Mouse (Mus musculus) c-Kit-negative CD71-positive TER-119-positive erythroid progenitor cells, embryonic 14.5 days (primary cell): ENCODE results near the gene 1700029H14Rik.

ENCODE experiments used
- DNase-seq: peaks from one replicate; pipeline ENCODE4 v3.0.0-alpha.2; 2013; ENCODE audit warnings: low read depth, low spot score

1700029H14Rik gene

DNA sequence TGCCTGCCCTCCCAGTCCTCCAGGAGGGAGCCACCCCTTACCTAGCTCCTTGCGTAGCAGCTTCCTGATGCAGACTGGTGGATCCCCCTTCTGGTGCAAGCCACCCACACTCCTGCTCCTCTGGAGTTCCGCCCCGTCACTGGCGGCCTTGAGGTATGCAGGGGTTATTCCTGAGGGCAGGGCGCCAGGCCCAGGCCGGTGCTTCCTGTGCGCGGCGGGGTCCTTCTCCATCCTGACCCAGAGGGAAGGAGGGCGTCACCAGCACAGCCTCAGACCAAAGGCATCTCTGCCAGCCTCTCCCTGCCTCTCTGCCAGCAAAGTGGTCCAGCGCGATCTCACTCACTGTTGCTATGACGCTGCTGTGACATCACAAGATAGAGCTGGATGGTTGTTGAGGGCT, at the start of gene 1700029H14Rik:
Gene 1700029H14Rik (minus strand): TSS at position 344 of the 400 bp plus-strand sequence.
- DNase-seq = no peak

DNA sequence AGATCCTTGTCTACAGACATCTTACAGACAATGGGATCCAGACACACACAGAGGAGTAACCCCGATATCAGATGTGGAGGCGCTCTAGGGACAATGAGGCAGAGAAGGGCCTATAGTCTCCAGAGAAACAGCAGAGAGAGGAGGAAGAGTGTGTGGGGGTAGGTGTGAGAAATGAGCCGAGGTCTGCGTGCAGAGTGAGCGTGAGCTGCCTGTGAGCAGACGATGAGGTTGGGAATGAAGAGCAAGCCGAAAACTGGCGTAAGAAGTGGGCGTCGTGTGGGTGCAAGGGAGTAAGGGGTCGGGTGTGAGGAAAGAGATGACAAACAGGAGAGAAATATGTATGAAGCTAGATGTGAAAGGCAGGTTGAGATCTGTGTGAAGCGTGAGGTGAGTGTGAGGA, 49.4 kb upstream of the 1700029H14Rik start:
- no peak for DNase-seq

DNA sequence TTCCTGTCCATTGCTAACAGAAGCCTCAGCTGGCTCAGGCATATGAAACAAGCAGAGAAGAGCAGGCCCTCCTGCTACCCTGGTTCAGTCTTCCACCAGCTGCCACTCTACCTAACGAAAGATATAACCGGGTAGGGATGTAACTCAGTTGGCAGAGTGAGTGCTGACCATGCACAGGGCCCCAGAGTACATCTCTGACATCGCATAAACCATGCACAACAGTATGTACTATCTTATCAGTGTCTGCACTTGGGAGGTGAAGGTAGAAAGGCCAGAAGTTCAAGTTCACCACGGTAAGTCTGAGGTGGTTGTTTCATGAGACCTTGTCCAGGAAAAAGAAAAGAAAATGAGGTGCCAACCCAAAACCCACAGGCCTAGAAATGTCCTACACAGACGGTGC, 47.7 kb upstream of the 1700029H14Rik start:
- no peak for DNase-seq

DNA sequence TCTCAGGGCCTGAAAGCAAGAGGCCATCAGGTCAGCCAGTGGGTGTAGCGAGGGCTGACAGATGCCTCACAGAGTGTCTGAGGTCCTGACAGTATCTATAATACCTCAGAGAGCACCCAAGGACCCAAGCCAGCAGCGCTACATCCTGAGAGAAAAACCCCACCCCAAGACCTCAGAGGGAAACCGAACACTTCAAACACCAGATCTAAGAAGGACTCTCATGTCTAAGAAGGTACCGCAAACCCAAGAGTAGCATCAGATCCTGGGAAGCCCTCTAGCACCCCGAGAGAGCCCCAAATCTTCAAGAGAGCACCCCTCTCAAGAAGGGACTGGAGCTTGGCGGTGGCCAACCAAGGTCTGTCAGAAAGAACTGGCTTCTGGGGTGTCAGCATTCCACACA, 46.7 kb upstream of the 1700029H14Rik start:
- no peak for DNase-seq

DNA sequence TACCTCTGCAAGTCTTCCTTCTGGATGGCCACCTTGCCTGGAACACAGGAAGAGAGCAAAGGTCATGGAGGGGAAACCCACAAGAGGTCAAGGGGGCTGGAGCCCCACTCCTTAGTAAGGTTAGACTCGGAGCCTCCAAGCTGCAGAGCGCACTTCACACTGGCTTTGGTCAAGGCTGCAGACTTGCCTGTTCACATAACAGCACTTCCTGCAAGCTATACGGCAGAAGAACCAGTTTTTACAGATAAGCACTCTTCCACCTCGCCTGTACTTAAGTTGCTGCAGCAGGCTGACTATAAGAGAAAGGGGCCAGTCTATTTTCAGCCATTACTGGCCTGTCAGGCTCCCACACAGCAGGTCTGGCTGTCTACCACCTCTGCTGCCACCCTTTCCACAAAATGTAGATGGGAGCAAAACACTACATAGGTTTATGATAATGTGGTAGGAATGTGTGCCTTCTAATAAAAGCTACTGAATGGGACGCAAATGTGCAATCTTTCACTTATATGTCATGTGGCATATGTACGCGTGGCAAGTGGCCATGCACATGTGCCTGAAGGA, 43.7 kb upstream of the 1700029H14Rik start:
- no peak for DNase-seq

DNA sequence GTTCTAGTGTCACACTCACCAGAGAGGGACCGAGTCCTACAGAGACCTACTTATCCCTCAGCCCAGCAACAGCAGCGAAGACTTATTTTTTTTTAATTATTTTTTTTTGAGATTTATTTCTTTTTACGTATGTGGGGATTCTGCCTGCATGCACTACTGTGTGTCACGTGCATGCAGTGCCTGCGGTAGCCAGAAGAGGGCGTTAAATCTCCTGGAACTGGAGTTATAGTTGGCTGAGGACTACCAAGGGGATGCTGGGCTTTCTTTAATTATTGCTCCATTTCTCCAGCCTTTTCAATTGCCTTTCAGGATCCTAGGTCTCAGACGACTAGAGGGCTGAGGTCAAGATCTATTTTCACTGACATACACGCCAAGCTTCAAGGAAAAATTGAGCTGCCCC, 40.4 kb upstream of the 1700029H14Rik start:
- no peak for DNase-seq

DNA sequence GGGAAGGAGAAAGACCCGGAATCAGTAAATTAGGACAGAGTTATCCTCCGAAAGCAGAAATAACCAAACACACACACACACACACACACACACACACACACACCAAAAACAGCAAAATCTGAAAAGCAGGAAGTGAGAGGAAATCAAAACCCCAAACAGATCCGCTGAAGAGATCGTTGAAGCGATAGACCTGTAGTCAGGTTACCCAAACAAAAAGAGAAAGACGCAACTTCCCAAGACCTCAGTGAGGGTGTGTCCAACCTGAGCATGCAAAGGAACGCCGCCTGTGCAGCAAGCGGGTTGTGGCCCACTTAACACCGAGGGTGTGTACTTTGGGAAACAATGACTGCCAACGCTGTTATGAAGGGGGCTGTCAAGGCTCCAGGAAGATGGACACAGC, 38.9 kb upstream of the 1700029H14Rik start:
- DNase-seq = no peak

DNA sequence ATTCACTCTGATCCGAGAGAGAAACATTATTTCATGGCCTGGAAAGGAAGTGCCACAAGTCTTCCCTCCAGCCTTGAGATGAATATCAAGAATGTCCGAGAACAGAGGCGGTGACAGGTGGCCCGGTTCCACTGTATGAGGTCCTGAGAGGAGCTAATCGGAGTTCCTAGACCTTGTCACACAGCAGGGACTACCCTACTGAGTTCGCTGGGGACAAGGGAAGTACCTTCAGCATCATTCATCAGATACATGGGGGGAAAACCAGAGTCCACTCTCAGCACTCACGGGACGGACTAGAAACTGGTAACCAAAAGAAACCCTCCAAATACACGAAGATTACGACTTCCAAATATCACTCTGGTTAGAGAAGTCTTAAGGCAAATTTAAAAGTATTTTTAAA, 38.5 kb upstream of the 1700029H14Rik start:
- no peak for DNase-seq

DNA sequence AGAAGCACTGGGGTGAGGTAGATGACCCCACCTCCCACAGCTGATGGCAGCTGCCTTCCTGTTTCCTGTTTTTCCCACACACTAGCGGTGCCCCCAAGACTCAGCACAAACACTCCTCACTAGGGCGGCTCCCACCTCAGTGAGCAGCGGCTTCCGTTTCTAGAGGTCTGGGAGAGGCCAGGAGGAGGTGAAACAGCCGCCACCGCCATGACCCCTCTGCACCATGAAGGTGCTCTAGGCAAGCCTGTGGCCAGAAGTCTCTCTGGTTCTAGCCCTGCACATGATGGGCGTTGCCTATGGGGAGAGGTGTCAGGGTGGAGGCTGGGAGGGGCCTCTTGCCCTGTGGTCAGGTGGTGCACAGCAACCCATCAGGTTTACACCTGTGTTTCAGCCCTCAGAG, 37.9 kb upstream of the 1700029H14Rik start:
- no peak for DNase-seq

DNA sequence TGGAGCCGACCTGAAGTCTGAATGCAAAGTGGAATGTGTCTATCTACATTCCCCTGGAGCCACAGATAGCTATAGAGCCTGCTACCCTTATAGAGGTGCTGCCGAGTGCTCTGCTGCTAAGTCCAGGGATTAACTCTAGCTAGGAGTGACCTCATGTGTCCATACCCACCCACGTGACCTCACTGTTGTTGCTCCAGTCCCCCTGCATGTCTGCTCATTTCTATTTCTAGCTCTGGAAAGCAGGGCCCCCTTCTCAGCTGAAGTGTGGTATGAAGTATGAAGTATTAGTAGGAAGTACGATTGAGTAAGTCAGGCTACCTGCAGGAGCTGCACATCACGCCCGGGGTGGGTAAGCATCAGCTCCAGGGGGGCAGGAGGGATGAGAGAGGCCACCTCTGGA, 35.5 kb upstream of the 1700029H14Rik start:
- no peak for DNase-seq

DNA sequence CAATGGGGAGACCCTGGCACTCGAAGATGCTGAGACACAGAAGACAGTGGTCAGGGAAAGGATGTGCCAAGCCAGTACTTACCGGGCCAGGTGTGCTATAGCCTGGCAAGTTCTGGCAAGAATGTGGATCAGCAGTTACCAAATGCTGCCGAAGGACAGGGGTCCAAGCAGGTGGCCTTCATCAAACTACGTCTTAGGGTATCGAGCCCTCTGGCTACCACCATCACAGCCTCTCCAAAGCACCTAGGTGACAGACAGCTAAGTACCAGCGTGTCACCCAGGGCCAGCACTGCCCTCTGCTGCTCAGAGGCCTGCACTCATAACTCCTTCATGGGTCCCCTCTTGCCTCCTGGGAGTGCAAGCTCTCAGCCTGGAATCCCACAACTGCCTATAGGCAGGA, 33.6 kb upstream of the 1700029H14Rik start:
- no peak for DNase-seq

DNA sequence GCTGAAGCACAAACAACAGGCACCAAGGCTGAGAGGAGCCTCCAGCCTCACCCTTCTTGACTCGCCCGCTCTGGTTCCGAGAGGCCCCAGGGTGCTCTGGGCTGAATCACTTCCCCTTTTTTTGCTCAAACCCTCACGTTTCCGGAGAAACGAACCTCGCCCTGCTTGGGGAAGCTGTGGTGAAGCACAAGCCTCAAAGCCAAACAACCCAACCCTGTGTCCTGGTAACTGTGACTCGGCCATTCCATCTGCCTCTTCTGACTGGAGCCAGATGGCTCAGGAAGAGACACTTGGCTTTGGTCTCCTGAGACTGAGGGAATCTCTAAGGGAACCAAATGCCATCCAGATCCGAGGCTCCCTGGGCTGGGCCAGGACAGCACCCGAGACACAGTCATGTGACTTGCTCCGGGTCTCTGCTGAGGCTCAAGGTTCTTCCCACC, 32.6 kb upstream of the 1700029H14Rik start:
- DNase-seq = no peak

DNA sequence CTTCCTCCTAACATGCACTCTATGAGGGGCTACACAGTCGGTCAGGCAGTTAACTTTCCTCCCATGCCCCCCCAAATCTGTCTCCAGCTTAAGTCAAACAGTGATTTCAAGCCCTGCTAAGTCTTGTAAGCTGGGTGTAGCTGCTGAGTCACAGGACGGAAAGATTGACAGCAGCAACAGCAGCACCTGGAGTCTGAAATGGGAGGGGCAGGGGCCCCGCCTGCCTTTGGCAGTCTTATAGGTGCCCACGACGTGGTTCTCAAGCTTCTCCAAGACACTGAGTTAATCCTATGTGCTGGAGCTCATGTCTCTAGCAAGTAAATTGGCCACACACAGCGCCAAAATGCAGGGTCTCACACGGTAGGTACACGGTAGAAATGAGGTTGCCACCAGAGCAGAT, 31.1 kb upstream of the 1700029H14Rik start:
- DNase-seq = no peak

DNA sequence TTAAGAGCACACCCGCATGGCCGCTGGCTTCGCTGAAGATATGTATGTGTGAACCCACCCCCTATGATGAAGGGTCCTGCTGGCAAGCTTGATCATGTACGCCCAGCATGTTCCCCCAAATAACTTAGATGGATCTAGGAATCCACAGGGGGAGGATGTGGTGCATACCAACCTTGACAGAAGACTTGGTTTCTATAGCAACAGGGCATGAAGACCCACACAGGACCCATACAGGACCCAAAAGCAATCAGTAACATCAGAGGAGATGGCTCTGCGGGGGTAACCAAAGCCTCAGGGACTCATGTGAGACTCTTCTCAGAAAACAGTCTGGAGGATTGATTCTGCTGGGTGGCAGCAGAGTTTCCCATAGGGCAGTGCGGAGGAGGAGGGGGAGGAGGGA, 29.0 kb upstream of the 1700029H14Rik start:
- no peak for DNase-seq

DNA sequence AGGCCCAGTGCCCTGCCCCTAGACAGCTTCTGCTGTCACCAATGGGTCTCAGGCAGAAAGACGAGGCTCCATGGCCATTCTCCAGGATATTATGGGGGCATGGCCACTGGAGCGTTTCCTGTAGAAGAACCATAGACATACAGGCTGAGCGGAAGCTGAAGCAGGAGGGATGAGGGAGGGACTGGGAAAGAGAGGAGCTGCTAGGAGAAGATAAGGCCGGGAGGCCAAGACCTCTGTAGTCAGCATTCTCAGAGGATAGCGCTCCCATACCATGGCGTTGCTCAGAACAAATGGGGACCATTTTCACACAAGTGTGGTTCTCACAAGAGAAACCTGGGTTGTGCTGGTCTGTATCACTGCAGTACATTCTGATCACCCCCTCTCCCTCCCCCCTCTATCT, 26.8 kb upstream of the 1700029H14Rik start:
- DNase-seq = no peak

DNA sequence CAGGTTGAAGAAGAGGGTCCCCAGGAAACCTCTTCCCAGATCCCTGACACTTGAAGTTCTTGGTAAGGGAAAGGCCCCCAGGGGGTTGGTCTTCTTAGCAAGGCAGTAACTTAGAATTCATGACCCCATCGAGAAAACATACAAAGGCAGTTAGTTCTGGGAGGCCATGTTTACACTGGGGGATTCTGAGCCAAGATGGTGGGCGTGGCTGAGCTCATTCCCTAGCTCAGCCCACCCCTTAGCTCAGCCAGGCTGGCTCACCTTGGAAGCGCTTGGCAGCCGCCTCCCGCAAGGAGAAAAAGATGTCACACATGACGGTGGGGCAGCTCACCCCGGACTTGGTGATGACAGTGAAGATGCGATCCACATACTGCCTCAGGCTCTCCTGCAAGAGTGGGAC, 22.4 kb upstream of the 1700029H14Rik start:
- no peak for DNase-seq

DNA sequence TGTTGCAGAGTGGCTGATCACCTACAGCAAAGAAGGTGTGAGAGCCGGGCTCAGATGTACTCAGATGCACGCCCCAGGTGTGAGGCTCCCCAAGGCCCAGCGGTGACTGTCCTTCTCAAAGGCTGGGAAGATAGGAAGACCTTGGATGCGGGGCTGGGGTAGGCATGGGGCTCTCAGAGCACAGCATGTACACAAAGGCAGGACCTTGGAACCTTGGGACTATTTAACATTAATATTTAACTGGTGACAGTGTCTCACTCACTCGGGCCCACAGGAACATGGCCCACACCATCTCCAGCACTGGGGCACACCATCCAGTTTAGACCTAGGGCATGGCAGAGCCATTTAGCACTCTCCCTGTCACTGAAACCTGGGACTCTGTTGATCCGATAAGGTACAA, 15.6 kb upstream of the 1700029H14Rik start:
- DNase-seq = no peak

DNA sequence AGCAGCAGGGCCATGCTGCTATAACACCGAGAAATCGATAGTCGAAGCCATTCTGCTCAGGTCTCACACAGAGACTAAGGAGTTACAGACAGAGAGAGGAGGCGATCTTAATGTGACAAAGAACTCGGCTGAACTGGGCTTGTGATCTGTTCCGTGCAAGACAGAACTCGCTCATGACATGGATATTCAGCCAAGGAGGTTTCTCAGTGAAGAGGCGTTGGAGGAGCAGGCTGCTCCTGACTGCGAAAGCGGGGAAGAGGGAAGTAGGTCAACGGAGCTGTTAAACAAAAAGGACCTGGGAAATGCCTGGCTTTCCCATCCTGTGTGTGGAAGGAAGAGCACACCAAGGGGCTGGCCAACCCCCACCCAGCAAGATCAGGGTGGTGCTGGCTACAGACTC, 9.7 kb upstream of the 1700029H14Rik start:
- DNase-seq = no peak

DNA sequence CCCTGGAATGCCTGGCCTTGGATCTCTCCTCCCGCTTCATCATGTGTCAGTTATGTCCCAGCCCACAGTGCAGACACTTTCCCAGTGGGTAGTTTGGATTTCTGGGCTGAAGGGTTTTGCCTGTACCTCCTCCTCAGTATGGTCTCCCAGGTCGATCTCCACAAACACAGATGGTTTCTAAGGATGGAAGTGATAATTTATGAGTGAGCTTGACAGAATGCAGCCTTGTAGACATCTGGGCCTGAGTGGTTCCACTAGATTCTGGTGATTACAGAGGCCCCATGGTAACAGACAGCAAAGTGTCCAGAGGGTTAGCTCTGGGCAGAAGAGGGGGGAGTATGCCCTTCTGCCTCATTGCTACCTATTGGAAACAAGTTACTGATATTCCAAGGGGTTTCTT, 4.7 kb downstream of the 1700029H14Rik start:
- no peak for DNase-seq

DNA sequence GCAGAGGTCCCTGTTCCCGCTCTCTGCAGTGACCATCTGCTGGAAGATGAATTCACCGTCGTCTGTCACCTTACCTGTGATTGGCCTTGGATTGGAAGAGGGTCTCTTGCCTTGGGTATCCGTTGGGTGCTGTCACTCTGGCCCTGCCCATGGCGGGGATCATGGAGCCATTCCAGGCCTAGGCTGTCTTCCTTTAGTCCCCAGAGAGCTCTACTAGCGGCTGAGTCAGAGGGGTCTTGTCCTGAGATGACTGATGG, 10.8 kb downstream of the 1700029H14Rik start:
- DNase-seq = no peak

DNA sequence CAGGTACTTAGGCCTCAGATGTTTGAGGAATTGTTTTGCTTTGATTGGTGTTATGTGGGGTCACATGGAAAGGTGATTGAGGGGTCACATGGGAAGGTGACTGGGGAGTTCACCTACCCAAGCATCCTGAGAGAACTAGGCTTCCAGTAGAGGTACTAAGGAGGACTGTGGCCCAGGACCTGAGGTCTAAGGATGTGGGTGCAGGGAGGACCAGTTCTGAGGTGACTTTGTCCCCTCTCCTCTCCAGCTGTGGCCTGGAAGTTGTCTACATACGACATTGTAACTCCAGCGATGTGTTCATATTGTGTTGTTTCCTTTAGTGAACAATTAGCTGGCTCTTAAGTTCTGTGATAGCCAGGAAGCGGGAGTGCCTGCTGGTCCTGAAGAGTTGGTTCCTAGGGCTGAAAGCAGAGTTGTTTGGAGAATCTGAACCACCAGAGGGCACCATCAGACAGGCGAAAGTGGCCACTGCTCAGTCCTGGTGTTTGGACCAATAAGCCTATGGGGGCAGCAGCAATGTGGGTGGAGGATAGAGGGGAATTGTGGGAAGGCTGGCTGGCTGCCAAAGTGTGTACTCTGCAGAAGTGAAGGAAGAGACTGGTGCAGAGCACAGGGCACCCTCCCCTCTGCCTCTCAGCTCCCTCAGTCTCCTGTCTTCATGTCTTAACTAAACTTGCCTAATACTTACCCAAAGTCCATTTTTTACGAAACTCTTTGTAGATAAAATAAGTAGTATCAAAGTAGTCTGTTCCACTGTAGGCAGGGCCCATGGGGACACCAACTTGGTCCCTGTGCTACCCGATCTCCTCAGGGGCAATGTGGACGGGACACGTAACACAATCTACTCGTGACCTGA, 11.3 kb downstream of the 1700029H14Rik start:
- no peak for DNase-seq

DNA sequence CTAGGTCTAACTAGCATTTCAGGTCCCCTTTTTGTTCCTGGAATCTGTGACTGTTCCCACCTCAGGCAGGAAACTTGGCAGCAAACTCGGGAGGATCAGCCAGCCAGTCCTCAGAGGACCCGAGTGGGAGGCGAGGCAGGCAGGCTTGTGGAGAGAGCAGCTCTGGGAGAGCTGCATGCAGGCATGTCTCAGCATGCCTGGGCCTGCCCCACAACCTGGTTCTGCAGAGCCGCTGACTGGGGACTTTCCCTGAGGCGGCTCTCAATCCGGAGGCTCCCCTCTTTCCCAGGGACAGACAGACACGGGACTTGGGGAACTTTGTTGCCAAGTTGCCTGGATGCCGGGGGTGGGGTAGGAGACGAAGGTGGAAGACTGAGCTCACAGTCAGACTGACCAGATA, 13.4 kb downstream of the 1700029H14Rik start:
- DNase-seq = no peak

DNA sequence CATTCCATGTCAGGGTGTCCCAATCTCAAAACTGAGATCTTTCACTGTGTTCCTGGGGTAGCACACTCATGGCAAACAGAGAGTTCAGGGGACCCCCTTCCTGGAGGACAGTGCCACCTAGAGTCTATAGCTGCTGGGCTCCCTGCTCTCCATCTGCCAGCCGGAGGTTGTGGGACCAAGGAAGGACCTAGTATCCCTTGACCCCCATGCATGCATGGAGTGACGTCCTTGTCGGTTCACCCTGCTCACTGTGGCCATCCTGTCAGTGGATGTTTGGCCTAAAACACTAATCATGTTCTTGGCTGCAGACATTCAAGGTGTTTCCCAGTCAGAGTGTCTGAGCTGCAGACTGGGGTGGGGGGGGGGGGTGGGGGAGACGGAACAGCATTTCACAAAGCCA, 14.0 kb downstream of the 1700029H14Rik start:
- DNase-seq = no peak

DNA sequence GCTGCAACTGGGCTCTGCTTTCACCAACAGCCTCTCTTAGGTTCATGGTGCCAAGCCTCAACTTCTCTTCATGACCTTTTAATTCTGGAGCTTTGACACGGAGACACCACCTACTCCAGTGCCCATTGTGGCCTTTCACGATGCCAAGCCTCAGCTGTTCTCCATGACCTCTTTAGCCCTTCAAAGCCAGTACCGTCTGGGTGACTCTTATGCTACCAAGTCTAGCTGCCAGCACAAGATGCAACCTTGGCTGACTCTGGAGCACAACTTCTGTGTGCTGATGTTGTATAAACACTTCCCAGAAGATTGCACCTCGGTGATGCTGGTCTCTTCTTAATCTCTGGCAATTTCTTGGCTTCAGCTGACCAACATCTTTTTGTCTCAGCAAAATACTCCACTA, 15.8 kb downstream of the 1700029H14Rik start:
- no peak for DNase-seq
